Mouse (Mus musculus) MEL (cell line): ENCODE results near the gene Zfp426.

Experiments used
- CHD2 ChIP-seq: IDR thresholded peaks from 2 replicates; pipeline ENCODE4 v1.6.1; 2011; ENCODE audit warnings: low read length, improper control_type of control experiment
- CTCF ChIP-seq, 3 experiments: IDR thresholded peaks in 2 of 3; conservative IDR thresholded peaks in 1 of 3; 2 replicates each; pipeline ENCODE4 v1.5.1; 2011 to 2012; ENCODE audit warnings: low read length in 3 of 3, low read depth in 2 of 3, mild to moderate bottlenecking in 2 of 3, improper control_type of control experiment in 1 of 3, inconsistent platforms in 1 of 3, mixed read lengths in 1 of 3, moderate library complexity in 1 of 3; ENCODE audit not compliant: control insufficient read depth in 1 of 3, insufficient read depth in 1 of 3, poor library complexity in 1 of 3, severe bottlenecking in 1 of 3
- E2F4 ChIP-seq: IDR thresholded peaks from 2 replicates; pipeline ENCODE4 v1.6.1; 2011; ENCODE audit warnings: low read depth, low read length, improper control_type of control experiment, borderline replicate concordance
- ELF1 ChIP-seq: IDR thresholded peaks from 2 replicates; pipeline ENCODE4 v1.6.1; 2014; ENCODE audit warnings: low read depth, mild to moderate bottlenecking, inconsistent platforms, low read length, improper control_type of control experiment, moderate library complexity
- EP300 ChIP-seq, 2 experiments: IDR thresholded peaks; 2 replicates each; pipeline ENCODE4 v1.6.1; 2011; ENCODE audit warnings: improper control_type of control experiment in 2 of 2, low read length in 2 of 2, low read depth in 1 of 2, mild to moderate bottlenecking in 1 of 2
- GABPA ChIP-seq: IDR thresholded peaks from 2 replicates; pipeline ENCODE4 v1.6.1; 2012; ENCODE audit warnings: low read depth, mild to moderate bottlenecking, inconsistent platforms, low read length, improper control_type of control experiment, moderate library complexity
- MAFK ChIP-seq: IDR thresholded peaks from 2 replicates; pipeline ENCODE4 v1.6.1; 2011; ENCODE audit warnings: low read depth, mild to moderate bottlenecking, low read length, improper control_type of control experiment, borderline replicate concordance
- POLR2A ChIP-seq, 2 experiments: IDR thresholded peaks; 2 replicates each; pipeline ENCODE4 v1.6.1; 2011 to 2012; ENCODE audit warnings: low read length in 2 of 2, mild to moderate bottlenecking in 2 of 2, control low read depth in 1 of 2, improper control_type of control experiment in 1 of 2, low read depth in 1 of 2, moderate library complexity in 1 of 2; ENCODE audit not compliant: control insufficient read depth in 1 of 2, insufficient read depth in 1 of 2, poor library complexity in 1 of 2
- RAD21 ChIP-seq: IDR thresholded peaks from 2 replicates; pipeline ENCODE4 v1.6.1; 2011; ENCODE audit warnings: mild to moderate bottlenecking, low read depth, low read length, improper control_type of control experiment
- SMC3 ChIP-seq: IDR thresholded peaks from 2 replicates; pipeline ENCODE4 v1.6.1; 2011; ENCODE audit warnings: low read depth, low read length, improper control_type of control experiment
- TAL1 ChIP-seq: IDR thresholded peaks from 2 replicates; pipeline ENCODE4 v1.6.1; 2012; ENCODE audit warnings: mild to moderate bottlenecking, inconsistent platforms, low read length, moderate library complexity, mixed read lengths
- ZNF384 ChIP-seq: IDR thresholded peaks from 2 replicates; pipeline ENCODE4 v1.6.1; 2012; ENCODE audit warnings: low read depth, mild to moderate bottlenecking, inconsistent platforms, low read length, improper control_type of control experiment

GRCm38 (mm10) chr9:20520531-20521210 is 28.1 kb upstream of the Zfp426 start:
- TF ChIP-seq TAL1: no peak
- peak in 1 of 2 experiments; percentile 54; a peak in 2 of 4 replicates for TF ChIP-seq EP300 (IDR thresholded peaks at IDR 0.05; ENCODE audit: low read depth in 1 of 2, low read length in 2 of 2)
- no peak for TF ChIP-seq ELF1
- TF ChIP-seq E2F4: no peak
- no peak for TF ChIP-seq GABPA
- no peak for TF ChIP-seq ZNF384
- no peak for TF ChIP-seq POLR2A (IDR thresholded peaks at IDR 0.05; ENCODE audit: control insufficient read depth in 1 of 2, insufficient read depth in 1 of 2, low read depth in 1 of 2, low read length in 2 of 2, poor library complexity in 1 of 2)
- no peak for TF ChIP-seq SMC3
- no peak; the same call in 1 of the 2 replicates for TF ChIP-seq CHD2
- TF ChIP-seq CTCF (IDR thresholded peaks at IDR 0.05 in 2 of 3, conservative IDR thresholded peaks at IDR 0.05 in 1 of 3; ENCODE audit: control insufficient read depth in 1 of 3, insufficient read depth in 1 of 3, low read depth in 2 of 3, low read length in 3 of 3, poor library complexity in 1 of 3, severe bottlenecking in 1 of 3): no peak
- TF ChIP-seq RAD21: no peak
- TF ChIP-seq MAFK: no peak
